Mouse (Mus musculus) heart, postnatal 0 days (tissue): ENCODE measurements at regions not wholly inside any gene's neighbourhood (a gene's known extent, or its start where the extent isn't known, plus 50 kb on each side); places are given as distances from the start of the nearest gene placed in this dataset.

ENCODE experiments used
- ATAC-seq: fragments of 200-750 bp; cut with Nextera tagmentation; 2 replicates; pipeline ENCODE4 v1.8.0; 2017; ENCODE audit warnings: low read depth, moderate number of reproducible peaks, moderate library complexity; ENCODE audit not compliant: insufficient read depth
- DNase-seq: peaks from one replicate; pipeline ENCODE4 v3.0.0-alpha.2; 2016; ENCODE audit warnings: low spot score
- H3K27ac ChIP-seq: fragments of 300-500 bp; sonication (generic); 2 replicates; pipeline ENCODE4 v1.5.1; 2014; ENCODE audit warnings: low read depth, mild to moderate bottlenecking
- H3K27me3 ChIP-seq: fragments of 300-500 bp; sonication (generic); 2 replicates; pipeline ENCODE4 v1.6.1; 2014; ENCODE audit warnings: low read length, mixed read lengths; ENCODE audit not compliant: control insufficient read depth, insufficient read depth
- H3K36me3 ChIP-seq: fragments of 300-500 bp; sonication (generic); replicated peaks from 2 replicates; pipeline ENCODE4 v1.6.1; 2014; ENCODE audit warnings: low read length, mixed read lengths; ENCODE audit not compliant: control insufficient read depth, insufficient read depth
- H3K4me1 ChIP-seq: fragments of 300-500 bp; sonication (generic); 2 replicates; pipeline ENCODE4 v1.6.1; 2014; ENCODE audit warnings: antibody characterized with exemption; ENCODE audit not compliant: control insufficient read depth, insufficient read depth
- H3K4me2 ChIP-seq: fragments of 300-500 bp; sonication (generic); 2 replicates; pipeline ENCODE4 v1.6.1; 2014; ENCODE audit warnings: low read depth, mild to moderate bottlenecking, low read length, moderate library complexity
- H3K4me3 ChIP-seq: fragments of 300-500 bp; sonication (generic); 2 replicates; pipeline ENCODE4 v1.5.1; 2014; ENCODE audit warnings: low read depth, low read length
- H3K9ac ChIP-seq: fragments of 300-500 bp; sonication (generic); replicated peaks from 2 replicates; pipeline ENCODE4 v1.6.1; 2014; ENCODE audit warnings: low read depth, low read length, mixed read lengths
- H3K9me3 ChIP-seq: fragments of 300-500 bp; sonication (generic); replicated peaks from 2 replicates; pipeline ENCODE4 v1.6.1; 2016; ENCODE audit warnings: low read length; ENCODE audit not compliant: control insufficient read depth
- CTCF ChIP-seq: IDR thresholded peaks from 2 replicates; pipeline ENCODE4 v1.5.1; 2016; ENCODE audit warnings: antibody characterized with exemption, control low read depth, low read depth
- EP300 ChIP-seq: IDR thresholded peaks from 2 replicates; pipeline ENCODE4 v1.6.1; 2016; ENCODE audit warnings: antibody characterized with exemption, low read depth
- WGBS: fragments of 180-500 bp; shearing (Covaris S2); extraction: QIAGEN DNeasy Blood & Tissue Kit; methylation state at CpG from one replicate; pipeline ENCODE4 v1.1.7; 2014; 5-methylcytosine and 5-hydroxymethylcytosine counted together

DNA sequence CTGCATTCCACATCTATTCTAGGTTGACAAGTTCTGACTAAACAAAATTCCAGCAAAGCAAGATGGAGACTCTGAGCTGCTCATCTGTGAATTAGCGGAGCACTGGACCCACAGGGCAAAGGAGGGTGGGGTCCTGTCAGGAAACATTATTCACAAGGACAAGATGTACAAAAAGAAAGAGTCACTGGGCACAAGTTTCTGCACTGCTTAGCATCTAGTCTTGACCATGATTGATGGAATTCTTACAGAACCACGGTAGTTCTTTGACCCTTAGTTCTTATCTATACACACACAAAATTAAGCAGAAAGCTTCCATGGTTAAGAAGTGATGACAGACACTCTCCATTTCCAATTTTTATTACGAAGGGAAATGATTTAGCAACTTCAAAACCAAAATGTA, 267.6 kb downstream of the Mreg start:
- Histone ChIP-seq H3K4me3 (no peak overlapping the region), H3K9ac (no peak overlapping the region), H3K27me3 (no peaks in the 10 kb centered on the region), H3K27ac (no peak overlapping the region), H3K9me3 (no peaks in the 10 kb centered on the region), H3K36me3 (no peaks in the 10 kb centered on the region), H3K4me2 (no peak overlapping the region), H3K4me1 (no peaks in the 10 kb centered on the region)
- 52% methylated on average over 3 of the region's 3 CpGs for WGBS
- no peak for TF ChIP-seq CTCF
- TF ChIP-seq EP300 = no peak
- no peak for DNase-seq
- ATAC-seq = no peak

- Histone ChIP-seq H3K27ac (no peak overlapping the region), H3K27me3 (no peaks in the 10 kb centered on the region), H3K4me1 (no peaks in the 10 kb centered on the region), H3K9me3 (no peaks in the 10 kb centered on the region), H3K9ac (no peak overlapping the region), H3K4me2 (no peak overlapping the region), H3K36me3 (no peaks in the 10 kb centered on the region), H3K4me3 (no peak overlapping the region)
- TF ChIP-seq EP300 (no peak), CTCF (no peak)
- ATAC-seq (no peak), DNase-seq (no peak)
Measured at GRCm38 (mm10) chr1:71942145-71942544, 270.0 kb downstream of the Mreg start.

DNA sequence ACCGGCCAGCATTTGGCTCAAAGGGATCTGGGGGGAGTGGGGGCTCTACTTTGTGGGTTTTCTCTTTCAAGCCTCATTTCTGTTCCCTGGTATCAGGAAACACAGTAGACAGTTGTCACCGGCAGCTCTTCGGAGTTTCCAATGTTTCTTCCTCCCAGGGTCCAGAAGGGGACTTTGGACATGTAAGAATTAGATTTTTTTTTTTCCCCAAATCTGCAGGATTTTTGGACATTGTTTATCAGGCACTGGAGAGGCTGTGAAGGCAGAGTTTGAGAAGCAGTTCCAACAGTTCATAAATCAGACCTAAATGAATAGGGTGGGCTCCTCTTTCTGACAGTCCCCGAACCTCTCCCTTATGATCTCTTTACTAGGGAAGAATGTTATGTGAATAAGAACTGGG, 270.4 kb downstream of the Mreg start:
- WGBS = 64% methylated on average over 4 of the region's 4 CpGs
- no peak for ATAC-seq
- Histone ChIP-seq H3K9ac (no peak overlapping the region), H3K36me3 (no peaks in the 10 kb centered on the region), H3K4me2 (no peak overlapping the region), H3K27ac (no peak overlapping the region), H3K4me1 (no peaks in the 10 kb centered on the region), H3K9me3 (no peaks in the 10 kb centered on the region), H3K27me3 (no peaks in the 10 kb centered on the region), H3K4me3 (no peak overlapping the region)
- TF ChIP-seq CTCF (no peak), EP300 (no peak)
- no peak for DNase-seq

- H3K4me1 ChIP-seq = no peaks in the 10 kb centered on the region
- WGBS = 48% methylated on average over 4 of the region's 4 CpGs
- H3K27ac ChIP-seq = no peak overlapping the region
- no peak for TF ChIP-seq EP300
- TF ChIP-seq CTCF = no peak
- H3K36me3 ChIP-seq = no peaks in the 10 kb centered on the region
- no peaks in the 10 kb centered on the region for H3K27me3 ChIP-seq
- no peak overlapping the region for H3K4me2 ChIP-seq
- DNase-seq = no peak
- no peak overlapping the region for H3K9ac ChIP-seq
- no peak for ATAC-seq
- H3K9me3 ChIP-seq = no peaks in the 10 kb centered on the region
- no peak overlapping the region for H3K4me3 ChIP-seq
Measured at GRCm38 (mm10) chr1:71940900-71941299, 271.2 kb downstream of the Mreg start.

DNA sequence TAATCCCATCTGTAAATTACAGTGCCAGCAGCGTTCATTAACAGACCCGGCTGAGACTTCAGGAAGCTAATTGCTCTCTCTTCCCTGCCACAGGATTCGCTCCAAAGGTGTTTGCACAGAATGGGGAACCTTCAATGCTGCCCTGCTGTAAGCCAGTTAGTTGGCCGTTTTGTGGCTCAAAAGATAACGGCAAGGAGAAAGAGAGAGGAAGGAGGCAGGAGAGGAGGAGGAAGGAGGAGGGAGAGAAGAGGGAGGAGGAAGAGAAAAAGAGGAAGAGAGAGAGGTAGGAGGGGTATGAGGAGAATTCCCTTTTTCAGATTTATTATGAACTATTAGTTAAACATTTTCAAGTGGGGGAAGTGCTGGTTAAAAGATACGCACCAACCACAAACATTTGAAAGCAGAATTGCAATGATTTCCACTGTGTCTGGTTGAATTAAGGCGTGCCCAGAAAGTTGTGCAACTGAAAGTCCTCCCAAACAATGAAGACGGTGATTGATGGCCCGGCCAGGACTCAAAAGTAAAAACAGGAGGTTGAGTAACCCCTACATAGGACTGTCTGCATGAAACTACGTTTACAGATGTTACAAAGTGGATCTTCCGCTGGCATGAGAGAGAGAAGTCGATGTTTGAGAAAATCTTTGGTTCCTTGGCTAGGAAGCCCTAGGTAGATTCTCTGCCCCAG, 273.6 kb downstream of the Mreg start:
- WGBS = 44% methylated on average over 12 of the region's 12 CpGs

GRCm38 (mm10) chr1:71937922-71938321, 274.2 kb downstream of the Mreg start:
- H3K4me3 ChIP-seq = no peak overlapping the region
- TF ChIP-seq CTCF = no peak
- ATAC-seq (no peak), DNase-seq (no peak)
- WGBS = 44% methylated on average over 8 of the region's 8 CpGs
- no peak overlapping the region for H3K4me2 ChIP-seq
- no peak overlapping the region for H3K9ac ChIP-seq
- no peaks in the 10 kb centered on the region for H3K9me3 ChIP-seq
- no peaks in the 10 kb centered on the region for H3K36me3 ChIP-seq
- no peaks in the 10 kb centered on the region for H3K27me3 ChIP-seq
- no peaks in the 10 kb centered on the region for H3K4me1 ChIP-seq
- no peak overlapping the region for H3K27ac ChIP-seq

More for the DNA sequence above, 273.6 kb downstream of the Mreg start:
- Histone ChIP-seq H3K4me2 (no peak overlapping the region), H3K9me3 (no peaks in the 10 kb centered on the region), H3K4me1 (no peaks in the 10 kb centered on the region), H3K27ac (no peak overlapping the region), H3K27me3 (no peaks in the 10 kb centered on the region), H3K4me3 (no peak overlapping the region), H3K9ac (no peak overlapping the region), H3K36me3 (no peaks in the 10 kb centered on the region)
- DNase-seq (no peak), ATAC-seq (no peak)
- TF ChIP-seq EP300 = no peak
- no peak for TF ChIP-seq CTCF
